Mouse (Mus musculus) CH12.LX (cell line): Measurements from ENCODE around the gene Mtf1.

Experiments used
- CTCF ChIP-seq, 2 experiments: IDR thresholded peaks in 1 of 2; conservative IDR thresholded peaks in 1 of 2; 2 replicates each; pipeline ENCODE4 v1.5.1; 2011 to 2012; ENCODE audit warnings: low read depth in 2 of 2, low read length in 2 of 2, improper control_type of control experiment in 1 of 2, inconsistent platforms in 1 of 2, mild to moderate bottlenecking in 1 of 2, moderate library complexity in 1 of 2
- POLR2A ChIP-seq: IDR thresholded peaks from 2 replicates; pipeline ENCODE4 v1.6.1; 2011; ENCODE audit warnings: low read depth, mild to moderate bottlenecking, improper control_type of control experiment, low read length

GRCm38 (mm10) chr4:124880599-124880998 lies 78.7 kb downstream of the Mtf1 start, which contains the start of gene Epha10:
- TF ChIP-seq CTCF (conservative IDR thresholded peaks at IDR 0.05 in 1 of 2, IDR thresholded peaks at IDR 0.05 in 1 of 2; ENCODE audit: low read depth in 2 of 2, low read length in 2 of 2): no peak
- TF ChIP-seq POLR2A: no peak
